Mouse (Mus musculus) yolk sac, embryonic 10.5 days (tissue): ENCODE data around the gene Lhfpl3.

Experiments used
- DNase-seq: peaks from one replicate; pipeline ENCODE4 v3.0.0-alpha.2; 2017; ENCODE audit warnings: low spot score

The Lhfpl3 gene

DNA sequence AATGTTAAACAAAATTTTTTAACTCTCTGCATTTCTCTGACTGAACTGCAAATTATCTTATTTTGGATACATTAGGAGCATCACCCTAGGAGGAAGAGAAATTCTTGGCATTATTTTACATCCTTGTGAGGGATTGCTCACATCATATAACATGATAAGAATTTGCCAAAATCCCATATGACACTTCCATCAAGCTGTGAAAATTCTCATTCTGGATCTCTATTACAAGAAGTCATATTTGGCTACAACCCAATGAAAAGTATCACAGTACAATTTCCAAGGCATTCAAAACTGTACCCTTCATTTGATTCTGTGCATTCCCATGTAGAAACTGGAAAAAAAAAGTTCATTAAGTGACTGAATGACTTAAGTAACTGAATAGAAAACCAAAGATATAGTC, 180.3 kb downstream of the Lhfpl3 start:
- no peak for DNase-seq

DNA sequence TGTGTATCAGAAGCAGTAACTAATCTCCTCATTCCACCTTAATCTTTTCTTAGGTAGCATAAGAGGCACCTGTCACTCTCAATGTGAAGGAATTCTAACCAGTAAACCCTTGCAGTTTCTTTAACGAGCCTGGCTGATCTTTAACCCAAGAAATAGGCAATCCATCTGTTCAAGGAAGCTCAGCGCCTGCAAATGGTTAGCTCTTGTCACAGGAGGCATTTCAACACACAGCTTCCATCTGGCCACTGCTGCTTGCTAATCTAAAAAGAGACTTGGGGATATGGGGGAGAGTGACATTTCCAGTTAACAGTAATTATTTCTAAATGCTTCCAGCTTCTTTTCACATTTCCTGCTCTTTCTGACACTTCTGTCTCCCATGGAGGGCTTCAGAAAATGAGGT, 182.9 kb downstream of the Lhfpl3 start:
- DNase-seq: no peak

DNA sequence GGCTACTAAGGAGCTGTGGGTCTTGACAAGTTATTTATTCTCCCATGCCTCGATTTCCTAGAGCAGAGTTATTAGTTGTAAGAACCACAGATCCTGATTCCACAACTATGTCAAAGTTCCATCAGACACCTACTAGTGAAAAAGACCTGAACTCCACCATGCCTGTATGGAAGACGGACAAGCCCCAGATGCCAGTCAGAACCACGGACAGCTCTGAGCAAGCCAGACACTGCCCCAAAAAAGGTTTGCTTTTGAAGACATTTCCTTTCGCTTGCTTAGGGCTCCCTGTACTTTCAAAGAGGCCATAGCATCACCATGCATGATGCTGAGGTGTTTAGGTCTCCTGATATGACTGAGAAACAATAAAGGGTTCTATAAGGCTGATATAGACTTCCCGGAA, 197.4 kb downstream of the Lhfpl3 start:
- DNase-seq: no peak

DNA sequence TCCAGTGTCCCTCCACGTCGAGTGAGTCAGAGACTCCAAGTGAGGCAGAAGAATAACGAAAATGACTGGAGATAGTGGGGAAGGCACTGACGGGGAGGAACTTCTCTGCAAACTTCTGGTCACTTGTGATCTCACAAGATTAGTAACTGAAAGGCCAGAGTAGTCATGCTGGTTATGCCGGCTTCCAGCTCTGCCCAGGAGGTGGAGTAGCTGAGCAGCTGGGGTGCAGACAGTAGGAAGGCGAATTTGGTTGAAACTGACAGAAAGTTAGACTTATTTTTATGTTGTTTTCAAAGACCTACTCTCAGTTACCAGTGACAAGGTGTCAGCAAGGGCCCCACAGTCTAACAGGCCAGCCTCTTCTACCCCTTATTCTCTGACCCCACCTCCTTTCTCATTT, 217.4 kb downstream of the Lhfpl3 start:
- no peak for DNase-seq

DNA sequence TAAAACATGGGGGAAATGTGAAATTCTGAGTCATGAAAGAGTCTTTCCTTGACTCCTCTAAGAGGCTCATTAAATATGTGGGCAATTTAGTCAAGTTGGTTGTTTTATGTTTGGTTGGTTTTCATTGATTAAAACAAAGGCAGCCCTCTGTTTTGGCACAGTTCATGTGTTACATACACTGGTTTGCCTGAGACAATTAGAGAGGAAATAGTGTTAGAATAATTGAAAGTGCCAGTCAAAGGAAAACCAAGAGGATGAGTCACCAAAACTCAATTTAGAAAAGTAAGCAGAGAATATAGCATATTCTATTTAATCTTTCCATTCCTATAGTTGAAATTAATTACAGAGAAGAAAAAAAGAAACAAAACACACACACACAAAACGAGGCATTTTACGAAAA, 240.9 kb downstream of the Lhfpl3 start:
- DNase-seq: no peak

DNA sequence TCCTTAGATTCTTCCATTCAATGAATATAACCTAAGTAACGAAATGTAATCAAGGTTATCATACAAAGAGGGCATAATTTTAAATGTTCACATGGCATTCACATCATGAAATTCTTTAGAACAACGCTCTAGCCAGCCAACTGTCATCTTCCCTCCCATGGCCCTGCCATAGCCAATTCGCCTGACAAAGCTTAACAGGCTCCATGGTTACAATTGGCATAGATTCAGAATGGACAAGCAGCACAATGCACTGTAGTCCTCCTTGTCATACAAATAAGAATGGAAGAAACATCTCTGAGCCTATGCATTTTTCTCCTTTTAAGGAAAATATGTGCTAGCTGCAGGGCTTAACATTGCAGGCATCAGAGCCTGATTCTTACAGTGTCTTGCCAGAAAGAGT, 254.0 kb downstream of the Lhfpl3 start:
- DNase-seq: no peak

DNA sequence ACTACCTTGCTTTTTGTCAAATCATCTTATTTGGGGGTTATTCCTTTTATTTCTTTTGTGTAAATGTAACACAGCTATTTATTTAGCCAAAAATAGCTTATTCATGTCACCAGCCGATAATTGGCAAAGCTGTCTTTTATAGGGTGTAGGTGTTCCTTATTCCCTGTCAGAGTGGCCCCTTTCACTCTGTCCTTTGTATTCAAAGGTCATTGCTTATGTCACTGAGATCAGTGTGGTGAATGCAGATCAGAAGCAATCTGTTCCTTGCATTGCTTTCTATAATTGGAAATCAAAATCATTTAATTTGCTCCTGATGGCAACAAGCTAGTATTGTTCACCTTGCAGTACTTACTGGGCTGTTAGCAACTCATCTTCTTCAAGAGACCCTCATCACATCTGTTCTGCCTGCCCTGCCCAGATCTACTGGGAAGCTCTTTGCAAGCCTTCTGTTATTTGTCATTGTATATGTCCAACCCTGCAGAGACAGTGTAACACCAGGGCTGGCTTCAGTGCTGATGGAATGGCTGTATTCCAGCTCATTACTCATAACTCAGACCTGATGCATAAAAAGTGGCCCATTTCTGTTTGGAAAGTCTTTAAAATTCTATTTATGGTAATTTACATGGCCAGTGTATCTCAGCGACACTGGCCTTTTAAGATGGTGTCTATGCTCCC, 257.4 kb downstream of the Lhfpl3 start:
- DNase-seq: no peak

DNA sequence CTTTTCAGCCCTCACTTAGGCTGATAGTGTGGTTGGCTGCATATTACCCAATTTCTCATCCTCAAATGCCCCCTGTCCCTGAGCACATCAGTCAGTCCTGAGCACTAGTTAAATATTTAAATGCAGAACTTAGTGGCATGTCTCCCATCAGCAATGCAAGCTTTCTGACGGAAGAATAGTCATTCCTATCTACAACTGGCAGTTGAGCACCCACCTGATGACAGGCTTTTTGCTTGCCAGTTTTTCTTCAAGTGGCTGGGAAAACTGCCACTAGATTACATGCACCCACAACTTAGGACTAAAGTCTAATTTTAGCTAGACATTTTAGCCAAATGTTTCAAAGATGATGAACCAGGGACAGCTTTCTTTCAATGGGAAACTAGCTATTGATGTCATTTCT, 260.3 kb downstream of the Lhfpl3 start:
- no peak for DNase-seq

DNA sequence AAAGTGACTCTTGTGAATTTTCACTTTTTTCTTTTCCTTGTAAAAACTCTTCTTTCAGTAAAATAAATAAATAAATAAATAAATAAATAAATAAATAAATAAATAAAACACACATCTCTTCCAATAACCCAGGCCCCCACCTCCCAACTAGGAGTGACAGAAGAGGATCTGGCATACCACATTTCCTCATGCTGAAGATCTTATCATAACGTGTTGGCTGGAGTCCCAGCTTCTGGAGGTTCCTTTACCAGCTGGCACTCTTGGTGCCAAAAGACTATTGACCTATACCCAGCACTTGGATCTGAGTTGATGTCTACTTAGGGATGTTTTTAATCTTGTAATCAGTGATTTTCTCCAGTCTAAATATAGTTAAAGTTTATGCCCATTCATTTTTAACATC, 264.6 kb downstream of the Lhfpl3 start:
- no peak for DNase-seq

DNA sequence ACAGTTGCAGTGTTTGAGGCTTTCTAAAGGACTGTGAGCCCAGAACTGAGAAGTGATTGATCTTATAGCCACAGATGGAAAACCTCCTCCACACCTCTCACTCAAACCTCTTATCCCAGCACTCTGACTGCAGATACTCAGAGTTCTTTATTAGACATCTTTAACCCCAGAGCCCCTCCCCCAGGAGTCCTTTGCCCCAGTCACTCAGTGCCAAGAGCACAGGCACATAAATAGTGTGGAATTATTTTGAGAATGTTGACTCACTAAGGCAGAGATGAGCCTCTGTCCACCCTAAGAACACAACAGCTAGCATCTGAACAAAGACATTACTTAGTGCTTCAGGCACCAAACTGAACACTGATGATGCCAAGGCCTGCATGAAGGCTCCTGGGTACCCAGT, 268.1 kb downstream of the Lhfpl3 start:
- no peak for DNase-seq

DNA sequence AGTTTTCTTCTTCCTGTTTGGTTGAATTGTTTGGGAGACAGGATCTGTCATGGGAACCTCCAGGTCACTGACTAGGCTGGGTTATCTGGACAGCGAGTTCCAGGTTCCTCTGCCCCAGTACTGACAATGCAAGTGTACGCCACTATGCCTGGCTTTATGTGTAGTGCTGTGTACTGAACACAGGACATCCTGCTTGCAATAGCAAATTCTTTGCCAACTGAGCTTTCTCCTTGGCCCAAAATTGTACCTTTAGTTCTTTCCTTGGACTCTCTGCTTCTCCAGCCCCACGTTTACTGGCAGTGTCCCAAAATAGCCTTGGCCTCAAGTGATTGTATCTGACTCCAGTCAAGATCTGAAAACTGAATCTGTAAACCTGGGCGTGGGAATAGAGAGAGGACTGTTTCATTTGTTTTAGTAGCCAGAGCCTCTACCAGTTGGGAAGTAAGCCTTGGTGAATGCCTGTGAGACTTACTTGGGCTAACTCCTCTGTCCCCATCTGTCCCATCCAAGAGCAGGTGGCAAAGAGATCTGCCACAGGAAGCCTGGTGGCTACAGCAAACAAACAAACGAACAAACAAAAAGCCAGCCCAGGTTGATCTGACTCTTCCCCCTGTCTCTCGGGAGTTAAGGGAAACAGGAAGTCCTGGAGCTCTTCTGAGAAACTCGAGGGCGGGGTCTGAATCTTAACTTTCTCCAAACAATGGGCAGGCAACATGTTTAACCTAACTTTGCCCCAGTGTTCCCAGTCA, 269.9 kb downstream of the Lhfpl3 start:
- no peak for DNase-seq

DNA sequence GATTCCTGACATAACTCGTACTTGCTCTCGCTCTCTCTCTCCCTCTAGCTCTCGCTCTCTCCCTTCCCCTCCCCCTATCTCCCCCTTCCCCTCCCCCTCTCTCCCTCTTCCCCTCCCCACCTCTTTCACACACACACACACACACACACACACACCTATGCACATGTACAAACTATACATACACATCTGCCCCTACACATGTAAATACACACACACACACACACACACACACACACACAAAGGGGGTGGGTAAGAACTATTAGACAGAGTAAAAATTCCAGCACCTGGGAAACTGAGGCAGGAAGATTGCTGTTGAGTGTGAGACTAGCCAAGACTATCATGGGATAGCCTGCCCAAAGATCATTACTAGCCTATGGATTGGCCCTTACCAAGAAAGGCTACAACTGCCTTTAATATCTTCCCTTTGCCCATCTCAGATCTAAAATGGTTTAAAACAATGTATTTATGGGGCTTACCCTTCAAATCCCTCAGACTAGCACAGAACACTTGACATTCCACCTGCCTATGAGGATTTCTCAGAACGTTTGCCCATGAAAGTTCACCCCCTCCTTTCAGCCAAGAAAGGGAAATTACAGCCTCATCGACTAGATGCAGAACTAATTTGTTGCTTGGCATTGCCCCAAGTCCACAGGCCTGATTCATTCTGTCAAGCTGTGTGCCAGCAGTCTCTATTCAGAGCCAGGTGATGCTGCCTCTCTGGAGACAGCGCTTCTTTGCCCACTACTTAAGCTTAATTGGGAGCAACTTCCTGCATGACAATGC, 289.3 kb downstream of the Lhfpl3 start:
- no peak for DNase-seq

DNA sequence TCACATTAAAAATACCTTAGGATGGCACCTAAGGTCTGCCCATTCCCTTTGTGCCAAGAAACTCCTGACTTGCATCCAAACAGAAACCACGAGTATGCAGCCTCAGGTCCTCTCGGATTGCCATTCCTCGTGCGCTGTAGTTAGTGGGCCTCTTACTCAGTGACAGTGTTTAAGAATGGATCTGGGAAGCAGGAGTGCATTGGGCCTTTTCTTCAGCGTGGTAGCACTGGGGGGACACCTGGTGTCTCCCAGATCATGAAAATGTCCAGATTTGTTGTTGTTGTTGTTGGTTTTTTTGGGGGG, 289.8 kb downstream of the Lhfpl3 start:
- no peak for DNase-seq

DNA sequence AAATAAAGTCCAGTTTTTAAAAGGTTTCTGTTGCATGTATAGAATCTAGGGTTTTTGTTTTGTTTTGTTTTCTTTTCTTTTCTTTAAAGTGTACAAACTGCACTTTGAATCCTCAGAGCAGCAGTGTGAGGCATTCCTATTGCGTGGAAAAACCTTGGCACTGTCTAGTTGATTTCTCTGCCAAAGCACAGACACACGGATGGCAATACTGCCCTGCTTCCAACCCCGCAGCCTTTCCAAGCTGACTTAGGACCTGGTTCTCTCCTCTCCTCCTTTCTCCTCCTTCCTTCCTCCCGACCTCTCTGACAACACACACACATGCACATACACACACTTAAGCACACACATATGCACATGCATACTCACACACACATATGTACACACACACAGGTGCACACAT, 294.6 kb downstream of the Lhfpl3 start:
- DNase-seq: no peak

DNA sequence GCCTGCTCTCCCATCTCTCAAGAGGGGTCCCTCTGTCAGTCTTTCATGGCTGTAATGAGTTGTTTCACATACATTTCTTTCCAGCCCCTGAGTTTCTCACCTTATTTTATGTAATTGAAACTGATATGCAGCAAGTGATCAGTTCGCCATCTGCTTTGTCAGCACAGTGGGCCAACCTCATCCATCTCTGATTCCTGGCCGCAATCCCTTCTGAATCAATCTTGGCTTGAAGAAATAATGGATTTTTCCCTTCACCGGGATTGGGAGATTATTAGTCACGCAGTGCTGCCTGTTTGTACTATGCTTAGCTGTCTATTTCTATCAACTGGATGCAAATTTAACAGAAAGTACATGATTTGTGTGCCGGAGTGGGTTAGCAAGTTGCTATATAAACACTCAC, 297.0 kb downstream of the Lhfpl3 start:
- DNase-seq: no peak

DNA sequence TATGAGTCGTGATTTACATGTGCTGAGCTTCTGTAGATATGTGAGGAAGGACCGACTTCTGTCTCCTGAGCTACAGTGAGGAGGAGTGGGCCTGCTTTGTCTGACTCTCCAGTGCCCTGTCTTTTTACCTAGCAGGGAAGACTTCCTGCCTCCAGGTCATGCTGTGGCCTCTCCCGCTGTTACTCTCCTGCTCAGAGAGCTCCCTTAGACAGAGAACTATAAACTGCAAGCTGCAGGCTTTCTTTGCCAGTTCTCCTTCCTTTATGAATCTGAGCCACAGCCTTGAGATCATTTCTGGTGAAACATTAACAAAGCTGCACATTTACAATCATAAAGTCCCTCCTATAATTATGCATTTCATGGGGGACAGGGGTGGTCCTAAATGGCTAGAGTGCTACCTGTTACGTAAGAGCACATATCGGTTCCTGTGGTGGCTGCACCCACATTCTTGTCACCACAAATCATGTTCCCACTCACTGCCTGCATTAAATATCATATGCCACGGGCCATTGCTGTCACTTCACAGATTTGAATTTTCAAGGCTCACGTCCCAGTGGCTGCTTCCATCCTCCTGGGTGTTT, 303.3 kb downstream of the Lhfpl3 start:
- no peak for DNase-seq

DNA sequence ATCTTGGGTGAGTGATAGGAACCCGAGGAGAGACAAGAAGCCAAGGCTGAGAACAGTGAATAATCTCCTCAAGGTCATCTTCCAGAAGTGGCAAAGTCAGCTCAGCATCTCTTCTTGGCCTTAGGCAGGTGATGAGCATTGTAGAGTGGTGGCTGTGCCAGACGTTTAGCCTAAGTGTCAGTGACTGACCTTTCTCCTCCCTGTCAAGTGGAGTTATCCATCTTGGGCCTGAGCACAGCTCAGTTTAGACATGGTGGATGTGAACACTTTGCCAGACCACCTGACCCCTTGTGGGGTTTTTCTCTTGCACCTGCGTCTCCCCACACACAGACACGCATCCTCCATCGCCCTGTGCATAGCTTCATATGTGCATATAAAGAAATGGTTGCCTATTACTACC, 305.6 kb downstream of the Lhfpl3 start:
- DNase-seq: no peak

DNA sequence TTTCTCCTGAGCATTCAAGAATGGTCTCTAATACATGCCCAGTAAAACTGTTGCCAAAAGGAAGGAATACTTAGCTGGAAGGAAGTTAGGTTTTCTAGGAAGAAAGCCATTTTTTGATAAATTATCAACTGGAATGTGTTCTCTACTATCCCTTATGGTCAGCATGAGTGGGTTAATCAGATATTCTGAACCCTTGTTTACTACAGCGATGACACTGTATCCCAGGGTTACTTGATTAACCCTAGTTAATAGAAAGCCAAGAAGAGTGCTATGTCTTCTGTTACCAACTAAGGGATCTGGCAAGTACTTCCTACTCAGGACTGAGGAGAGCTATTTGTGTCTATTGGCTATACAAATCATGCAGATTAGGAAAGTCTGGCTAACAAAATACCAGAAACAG, 349.0 kb downstream of the Lhfpl3 start:
- DNase-seq: no peak

DNA sequence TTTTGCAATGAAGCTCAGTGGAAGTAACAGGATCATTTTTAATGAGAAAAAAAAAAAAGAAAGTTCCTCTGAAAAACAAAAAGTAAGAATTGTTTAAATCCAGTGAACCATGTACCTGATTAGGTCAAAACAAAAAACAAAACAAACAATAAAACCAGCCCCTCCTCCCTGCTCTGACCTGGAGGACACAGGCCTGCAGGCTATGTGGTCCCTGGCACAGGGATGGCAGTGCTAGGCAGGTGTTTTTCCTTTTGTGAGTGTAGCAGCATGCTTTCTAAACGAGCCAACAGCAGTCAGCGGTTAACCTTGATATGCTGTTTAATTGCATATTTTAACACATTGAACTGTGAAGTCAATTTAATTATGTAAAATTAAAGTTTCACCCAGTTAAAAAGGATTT, 360.7 kb downstream of the Lhfpl3 start:
- no peak for DNase-seq

DNA sequence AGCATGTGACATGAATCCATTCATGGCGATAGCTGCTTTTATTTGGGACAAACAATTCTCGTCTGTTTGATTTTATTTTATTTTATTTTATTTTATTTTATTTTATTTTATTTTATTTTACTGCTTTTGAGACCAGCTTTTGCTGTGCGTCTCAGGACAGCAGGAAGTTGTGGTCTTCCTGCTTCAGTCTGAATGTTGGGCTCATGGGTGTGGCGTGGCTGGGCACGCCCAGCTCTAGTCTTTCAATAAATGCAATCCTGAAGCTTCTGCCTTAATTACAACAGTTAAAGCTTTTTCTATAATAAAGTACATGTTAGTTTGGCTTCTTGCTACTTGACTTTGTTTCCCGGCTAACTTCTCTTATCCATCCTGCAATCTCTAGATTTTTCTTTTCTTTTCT, 365.4 kb downstream of the Lhfpl3 start:
- no peak for DNase-seq

DNA sequence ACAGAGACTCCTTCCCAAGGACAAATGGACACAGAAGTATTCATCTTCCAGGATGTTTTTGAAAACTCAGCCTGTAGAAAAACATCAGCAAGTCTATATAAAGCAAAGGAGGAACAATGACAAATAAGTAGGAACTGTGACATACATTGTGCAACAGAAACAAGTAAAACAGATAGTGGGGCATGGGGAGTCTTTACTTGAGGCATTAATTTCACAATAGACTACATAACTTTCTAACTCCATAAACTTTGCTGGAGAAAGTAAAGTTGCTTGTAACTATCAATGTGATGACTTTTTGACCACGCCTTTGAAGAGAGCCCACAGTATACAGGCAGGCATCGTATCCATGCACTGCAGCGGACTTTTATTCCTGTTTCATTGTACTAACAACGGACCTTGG, 368.4 kb downstream of the Lhfpl3 start:
- DNase-seq: no peak

DNA sequence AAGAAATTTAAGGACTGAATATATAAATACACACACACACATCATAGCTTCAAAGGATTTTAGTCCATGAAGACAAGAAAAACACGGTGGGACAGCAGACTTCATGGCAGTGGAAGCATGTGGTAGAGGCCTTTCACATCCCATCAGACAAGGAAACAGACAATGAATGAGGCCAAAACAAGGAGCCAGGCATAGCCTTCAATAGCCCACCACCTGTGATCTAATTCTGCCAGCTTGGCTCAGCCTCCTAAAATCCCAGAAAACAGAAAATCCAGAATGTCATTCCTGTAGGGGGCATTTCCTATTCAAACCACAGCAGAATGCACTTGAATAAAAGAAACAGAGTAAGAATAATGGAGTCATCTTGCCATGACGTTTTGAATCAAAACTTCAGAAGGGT, 381.0 kb downstream of the Lhfpl3 start:
- no peak for DNase-seq
